Comparison of ENCODE assay signal across 13 mouse cellular contexts in genomic region chr2:115923247-115923646, GRCm38 (mm10).
DNase-seq lines count a peak whose midpoint lies in the region; ATAC-seq lines count a peak whose summit lies in the region.
"Had no signal": no experiment of that assay in that cellular context is flagged by ENCODE, and none has a peak within 500 bp of the region (broad histone marks: within the 10 kb centered on the region; RNA-seq: fewer than 3 reads in every experiment).

No protein-coding gene starts in this region.

- no peaks in the 10 kb centered on the region for H3K9me3 ChIP-seq in hindbrain, embryonic 11.5 days (ENCODE audit: control insufficient read depth, low read length)
- H3K9me3 ChIP-seq in hindbrain, embryonic 10.5 days, result no peaks in the 10 kb centered on the region
- H3K9me3 ChIP-seq in forebrain, embryonic 12.5 days, result no peaks in the 10 kb centered on the region
- H3K9me3 ChIP-seq in limb, embryonic 11.5 days (ENCODE audit: control insufficient read depth, low read length), result no peaks in the 10 kb centered on the region
- H3K9me3 ChIP-seq: embryonic facial prominence, embryonic 12.5 days; liver, embryonic 12.5 days had no signal

- peak overlapping the region; percentile 65 for H3K27ac ChIP-seq in hindbrain, embryonic 11.5 days (ENCODE audit: low read depth, low read length)
- no peak overlapping the region for H3K27ac ChIP-seq in hindbrain, embryonic 10.5 days
- 0 out of 2 replicates have a peak overlapping the region, but pooled peaks have one; percentile 25 for H3K27ac ChIP-seq in forebrain, embryonic 12.5 days
- H3K27ac ChIP-seq in limb, embryonic 11.5 days (replicated peaks; ENCODE audit: low read depth, low read length), result no peak overlapping the region
- H3K27ac ChIP-seq: embryonic facial prominence, embryonic 12.5 days; liver, embryonic 12.5 days had no signal

- no peaks in the 10 kb centered on the region for H3K27me3 ChIP-seq in hindbrain, embryonic 11.5 days (ENCODE audit: control insufficient read depth, insufficient read depth, low read length)
- H3K27me3 ChIP-seq in hindbrain, embryonic 10.5 days (ENCODE audit: insufficient read depth, poor library complexity, severe bottlenecking), result no peaks in the 10 kb centered on the region
- no peaks in the 10 kb centered on the region for H3K27me3 ChIP-seq in forebrain, embryonic 12.5 days
- H3K27me3 ChIP-seq in limb, embryonic 11.5 days (ENCODE audit: control insufficient read depth, insufficient read depth, low read length), result no peaks in the 10 kb centered on the region
- H3K27me3 ChIP-seq: embryonic facial prominence, embryonic 12.5 days; liver, embryonic 12.5 days had no signal

- no peak overlapping the region for H3K4me2 ChIP-seq in hindbrain, embryonic 11.5 days (replicated peaks; ENCODE audit: low read depth, low read length)
- no peak overlapping the region for H3K4me2 ChIP-seq in forebrain, embryonic 12.5 days
- no peak overlapping the region for H3K4me2 ChIP-seq in limb, embryonic 11.5 days (ENCODE audit: low read depth, severe bottlenecking)
- H3K4me2 ChIP-seq: embryonic facial prominence, embryonic 12.5 days; liver, embryonic 12.5 days had no signal

- H3K4me1 ChIP-seq in hindbrain, embryonic 11.5 days (replicated peaks; ENCODE audit: control insufficient read depth, insufficient read depth, low read length), result no peaks in the 10 kb centered on the region
- peaks cover 40% of the 10 kb centered on the region for H3K4me1 ChIP-seq in hindbrain, embryonic 10.5 days (replicated peaks)
- H3K4me1 ChIP-seq in forebrain, embryonic 12.5 days, result peaks cover 15% of the 10 kb centered on the region; the same call in 1 of the 2 replicates
- no peaks in the 10 kb centered on the region for H3K4me1 ChIP-seq in limb, embryonic 11.5 days (ENCODE audit: control insufficient read depth, insufficient read depth, low read length)
- H3K4me1 ChIP-seq: embryonic facial prominence, embryonic 12.5 days; liver, embryonic 12.5 days had no signal

- 32% methylated on average over 6 of the region's 6 CpGs for WGBS in hindbrain, embryonic 11.5 days
- WGBS in hindbrain, embryonic 10.5 days, result 45% methylated on average over 6 of the region's 6 CpGs
- 24% methylated on average over 6 of the region's 6 CpGs for WGBS in forebrain, embryonic 12.5 days
- 29% methylated on average over 6 of the region's 6 CpGs for WGBS in limb, embryonic 11.5 days

- H3K9ac ChIP-seq in hindbrain, embryonic 11.5 days (ENCODE audit: low read depth, low read length), result no peak overlapping the region
- H3K9ac ChIP-seq in forebrain, embryonic 12.5 days, result no peak overlapping the region
- H3K9ac ChIP-seq in limb, embryonic 11.5 days (ENCODE audit: low read length), result no peak overlapping the region
- H3K9ac ChIP-seq: embryonic facial prominence, embryonic 12.5 days; liver, embryonic 12.5 days had no signal

- peak; percentile 83 for ATAC-seq in hindbrain, embryonic 11.5 days (ENCODE audit: low FRiP score)
- peak; percentile 78 for ATAC-seq in forebrain, embryonic 12.5 days (ENCODE audit: low FRiP score)
- no peak for ATAC-seq in limb, embryonic 11.5 days (ENCODE audit: insufficient number of reproducible peaks, low FRiP score, low TSS enrichment, low read depth)
- ATAC-seq: liver, embryonic 12.5 days had no signal

- peak; percentile 36 for DNase-seq in hindbrain, embryonic 11.5 days (ENCODE audit: low spot score)
- no peak for DNase-seq in hindbrain, embryonic 10.5 days (ENCODE audit: low spot score)
- DNase-seq in NIH3T3 (ENCODE audit: low read depth), result peak; percentile 23
- peak; percentile 36 for DNase-seq in limb, embryonic 11.5 days (ENCODE audit: low spot score)
- DNase-seq in layer of hippocampus, postnatal 25 days (ENCODE audit: extremely low spot score in 1 of 2, low spot score in 1 of 2), result no peak
- DNase-seq in cerebellum, adult 11-12 months, result no peak
- DNase-seq: adrenal gland, postnatal 36 days; cerebellum, adult 11 months; kidney, postnatal 36 days; right cerebral cortex, adult 18-20 months had no signal

- H3K36me3 ChIP-seq in hindbrain, embryonic 11.5 days (ENCODE audit: control insufficient read depth, insufficient read depth, low read length), result no peaks in the 10 kb centered on the region
- peaks cover 23% of the 10 kb centered on the region for H3K36me3 ChIP-seq in hindbrain, embryonic 10.5 days
- H3K36me3 ChIP-seq in forebrain, embryonic 12.5 days (replicated peaks), result peaks cover 3% of the 10 kb centered on the region; the same call in 1 of the 2 replicates
- H3K36me3 ChIP-seq in limb, embryonic 11.5 days (ENCODE audit: control insufficient read depth, insufficient read depth, low read length), result no peaks in the 10 kb centered on the region
- H3K36me3 ChIP-seq: embryonic facial prominence, embryonic 12.5 days; liver, embryonic 12.5 days had no signal

- H3K4me3 ChIP-seq in hindbrain, embryonic 11.5 days (ENCODE audit: low read depth, low read length), result no peak overlapping the region
- H3K4me3 ChIP-seq in hindbrain, embryonic 10.5 days, result no peak overlapping the region
- H3K4me3 ChIP-seq in forebrain, embryonic 12.5 days (replicated peaks), result no peak overlapping the region
- H3K4me3 ChIP-seq in limb, embryonic 11.5 days (ENCODE audit: low read depth, low read length), result no peak overlapping the region
- H3K4me3 ChIP-seq: embryonic facial prominence, embryonic 12.5 days; liver, embryonic 12.5 days had no signal

Comparison
In these comparisons a context has a peak if more than half of its experiments do, and no peak if none do; other contexts are left out.
1. DNase-seq: peak in hindbrain, embryonic 11.5 days (single experiment), NIH3T3 (single experiment) and limb, embryonic 11.5 days (single experiment); none in hindbrain, embryonic 10.5 days (single experiment), layer of hippocampus, postnatal 25 days (0 of 2) and cerebellum, adult 11-12 months (single experiment).
2. H3K27ac ChIP-seq: peak in hindbrain, embryonic 11.5 days (single experiment) and forebrain, embryonic 12.5 days (single experiment); none in hindbrain, embryonic 10.5 days (single experiment) and limb, embryonic 11.5 days (single experiment).